Mouse (Mus musculus): ENCODE measurements around the gene Hmcn1.

The Hmcn1 gene

GRCm38 (mm10) chr1:150783070-150783842 is 210.0 kb downstream of the Hmcn1 start:
- no peak for DNase-seq (ENCODE audit: low spot score)

GRCm38 (mm10) chr1:150779902-150780301 is 213.3 kb downstream of the Hmcn1 start:
- no peak for DNase-seq (ENCODE audit: low spot score)

GRCm38 (mm10) chr1:150776741-150777140 is 216.5 kb downstream of the Hmcn1 start:
- no peak for DNase-seq (ENCODE audit: low spot score)

GRCm38 (mm10) chr1:150775742-150776141 is 217.5 kb downstream of the Hmcn1 start:
- no peak for DNase-seq (ENCODE audit: low spot score)

- no peak for DNase-seq (ENCODE audit: low spot score)
These were observed 220.3 kb downstream of the Hmcn1 start for GRCm38 (mm10) chr1:150772958-150773357.

GRCm38 (mm10) chr1:150770948-150771521 is 222.2 kb downstream of the Hmcn1 start:
- no peak for DNase-seq (ENCODE audit: low spot score)

GRCm38 (mm10) chr1:150769836-150770235 is 223.4 kb downstream of the Hmcn1 start:
- no peak for DNase-seq (ENCODE audit: low spot score)

GRCm38 (mm10) chr1:150761678-150762077 is 231.6 kb downstream of the Hmcn1 start:
- no peak for DNase-seq (ENCODE audit: low spot score)

GRCm38 (mm10) chr1:150760801-150761331 is 232.4 kb downstream of the Hmcn1 start:
- no peak for DNase-seq (ENCODE audit: low spot score)

GRCm38 (mm10) chr1:150759476-150760079 is 233.7 kb downstream of the Hmcn1 start:
- no peak for DNase-seq (ENCODE audit: low spot score)

- no peak for DNase-seq (ENCODE audit: low spot score)
These were observed 239.3 kb downstream of the Hmcn1 start for GRCm38 (mm10) chr1:150753920-150754319.

- DNase-seq (ENCODE audit: low spot score): no peak
These were observed 244.5 kb downstream of the Hmcn1 start for GRCm38 (mm10) chr1:150748783-150749182.

GRCm38 (mm10) chr1:150747771-150748170 is 245.5 kb downstream of the Hmcn1 start:
- no peak for DNase-seq (ENCODE audit: low spot score)

GRCm38 (mm10) chr1:150743097-150743843 is 250.0 kb downstream of the Hmcn1 start:
- no peak for DNase-seq (ENCODE audit: low spot score)

- no peak for DNase-seq (ENCODE audit: low spot score)
These were observed 250.7 kb downstream of the Hmcn1 start for GRCm38 (mm10) chr1:150742376-150743087.

GRCm38 (mm10) chr1:150711438-150711837 is 281.8 kb downstream of the Hmcn1 start:
- DNase-seq (ENCODE audit: low spot score): no peak

GRCm38 (mm10) chr1:150706502-150706901 is 286.7 kb downstream of the Hmcn1 start:
- DNase-seq (ENCODE audit: low spot score): no peak

- no peak for DNase-seq (ENCODE audit: low spot score)
These were observed 295.5 kb downstream of the Hmcn1 start for GRCm38 (mm10) chr1:150697749-150698148.

- DNase-seq (ENCODE audit: low spot score): no peak
These were observed 311.2 kb downstream of the Hmcn1 start for GRCm38 (mm10) chr1:150682044-150682443.

GRCm38 (mm10) chr1:150681433-150681832 is 311.8 kb downstream of the Hmcn1 start:
- DNase-seq (ENCODE audit: low spot score): no peak

GRCm38 (mm10) chr1:150681006-150681405 is 312.2 kb downstream of the Hmcn1 start:
- DNase-seq (ENCODE audit: low spot score): no peak

GRCm38 (mm10) chr1:150680345-150680744 is 312.9 kb downstream of the Hmcn1 start:
- no peak for DNase-seq (ENCODE audit: low spot score)

Data from T-cell, adult 2 months (primary cell).